Mouse (Mus musculus): ENCODE measurements around the gene Pds5b. TPM values are rescaled to one million over a fixed set of nuclear protein-coding genes. Genes with fewer than 3 reads are reported as not detected.

Pds5b gene
- polyA plus RNA-seq, 1 experiment from 2014 or later, result 32.1 TPM

- WGBS, result 89% methylated on average over 2 of the region's 2 CpGs
- H3K36me3 ChIP-seq (ENCODE audit: control insufficient read depth, insufficient read depth, low read length), result peaks cover 24% of the 10 kb centered on the region
- H3K27ac ChIP-seq (ENCODE audit: low read length), result no peak overlapping the region
- H3K4me2 ChIP-seq (ENCODE audit: low read depth, low read length), result no peak overlapping the region
- no peak overlapping the region for H3K9ac ChIP-seq (ENCODE audit: low read length)
- no peaks in the 10 kb centered on the region for H3K27me3 ChIP-seq (ENCODE audit: control insufficient read depth, insufficient read depth, low read depth, low read length)
- no peaks in the 10 kb centered on the region for H3K9me3 ChIP-seq (ENCODE audit: control insufficient read depth, low read length)
- no peak for ATAC-seq (ENCODE audit: low read depth)
- H3K4me1 ChIP-seq (replicated peaks; ENCODE audit: control insufficient read depth, insufficient read depth, low read length), result no peaks in the 10 kb centered on the region
- H3K4me3 ChIP-seq (ENCODE audit: low read length), result no peak overlapping the region
Measured at GRCm38 (mm10) chr5:150800056-150800455, 126.5 kb downstream of the Pds5b start.

- no peak overlapping the region for H3K4me3 ChIP-seq (ENCODE audit: low read length)
- WGBS, result 71% methylated on average over 13 of the region's 13 CpGs
- no peaks in the 10 kb centered on the region for H3K4me1 ChIP-seq (replicated peaks; ENCODE audit: control insufficient read depth, insufficient read depth, low read length)
- H3K9ac ChIP-seq (ENCODE audit: low read length), result no peak overlapping the region
- H3K27me3 ChIP-seq (ENCODE audit: control insufficient read depth, insufficient read depth, low read depth, low read length), result no peaks in the 10 kb centered on the region
- H3K36me3 ChIP-seq (ENCODE audit: control insufficient read depth, insufficient read depth, low read length), result no peaks in the 10 kb centered on the region
- no peak overlapping the region for H3K4me2 ChIP-seq (ENCODE audit: low read depth, low read length)
- ATAC-seq (ENCODE audit: low read depth), result no peak
- H3K9me3 ChIP-seq (ENCODE audit: control insufficient read depth, low read length), result no peaks in the 10 kb centered on the region
- no peak overlapping the region for H3K27ac ChIP-seq (ENCODE audit: low read length)
Measured at GRCm38 (mm10) chr5:150814111-150814990, 140.8 kb downstream of the Pds5b start.

GRCm38 (mm10) chr5:150815400-150815799 is 141.9 kb downstream of the Pds5b start:
- H3K9ac ChIP-seq (ENCODE audit: low read length), result no peak overlapping the region
- no peaks in the 10 kb centered on the region for H3K36me3 ChIP-seq (ENCODE audit: control insufficient read depth, insufficient read depth, low read length)
- no peak overlapping the region for H3K27ac ChIP-seq (ENCODE audit: low read length)
- H3K9me3 ChIP-seq (ENCODE audit: control insufficient read depth, low read length), result no peaks in the 10 kb centered on the region
- no peak overlapping the region for H3K4me3 ChIP-seq (ENCODE audit: low read length)
- no peak for ATAC-seq (ENCODE audit: low read depth)
- WGBS, result 83% methylated on average over 4 of the region's 4 CpGs
- no peak overlapping the region for H3K4me2 ChIP-seq (ENCODE audit: low read depth, low read length)
- no peaks in the 10 kb centered on the region for H3K27me3 ChIP-seq (ENCODE audit: control insufficient read depth, insufficient read depth, low read depth, low read length)
- no peaks in the 10 kb centered on the region for H3K4me1 ChIP-seq (replicated peaks; ENCODE audit: control insufficient read depth, insufficient read depth, low read length)

GRCm38 (mm10) chr5:150816775-150817174 is 143.2 kb downstream of the Pds5b start:
- Histone ChIP-seq H3K27me3 (ENCODE audit: control insufficient read depth, insufficient read depth, low read depth, low read length) (no peaks in the 10 kb centered on the region), H3K9me3 (ENCODE audit: control insufficient read depth, low read length) (no peaks in the 10 kb centered on the region), H3K9ac (ENCODE audit: low read length) (no peak overlapping the region), H3K4me2 (ENCODE audit: low read depth, low read length) (no peak overlapping the region), H3K4me1 (replicated peaks; ENCODE audit: control insufficient read depth, insufficient read depth, low read length) (no peaks in the 10 kb centered on the region), H3K36me3 (ENCODE audit: control insufficient read depth, insufficient read depth, low read length) (no peaks in the 10 kb centered on the region), H3K27ac (ENCODE audit: low read length) (no peak overlapping the region), H3K4me3 (ENCODE audit: low read length) (no peak overlapping the region)
- WGBS, result 90% methylated on average over 5 of the region's 5 CpGs
- ATAC-seq (ENCODE audit: low read depth), result no peak

- no peaks in the 10 kb centered on the region for H3K27me3 ChIP-seq (ENCODE audit: control insufficient read depth, insufficient read depth, low read depth, low read length)
- 0 out of 2 replicates have a peak, but pooled peaks cover 1% of the 10 kb centered on the region for H3K9me3 ChIP-seq (ENCODE audit: control insufficient read depth, low read length)
- H3K36me3 ChIP-seq (ENCODE audit: control insufficient read depth, insufficient read depth, low read length), result no peaks in the 10 kb centered on the region
- H3K4me3 ChIP-seq (ENCODE audit: low read length), result no peak overlapping the region
- no peak overlapping the region for H3K27ac ChIP-seq (ENCODE audit: low read length)
- no peaks in the 10 kb centered on the region for H3K4me1 ChIP-seq (replicated peaks; ENCODE audit: control insufficient read depth, insufficient read depth, low read length)
- ATAC-seq (ENCODE audit: low read depth), result no peak
- 60% methylated on average over 2 of the region's 2 CpGs for WGBS
- no peak overlapping the region for H3K4me2 ChIP-seq (ENCODE audit: low read depth, low read length)
- no peak overlapping the region for H3K9ac ChIP-seq (ENCODE audit: low read length)
Measured at GRCm38 (mm10) chr5:150818041-150818440, 144.5 kb downstream of the Pds5b start.

GRCm38 (mm10) chr5:150818886-150819285 is 145.3 kb downstream of the Pds5b start:
- H3K9me3 ChIP-seq (ENCODE audit: control insufficient read depth, low read length), result 0 out of 2 replicates have a peak, but pooled peaks cover 2% of the 10 kb centered on the region
- H3K4me3 ChIP-seq (ENCODE audit: low read length), result no peak overlapping the region
- no peaks in the 10 kb centered on the region for H3K27me3 ChIP-seq (ENCODE audit: control insufficient read depth, insufficient read depth, low read depth, low read length)
- H3K9ac ChIP-seq (ENCODE audit: low read length), result no peak overlapping the region
- WGBS, result 68% methylated on average over 4 of the region's 4 CpGs
- H3K36me3 ChIP-seq (ENCODE audit: control insufficient read depth, insufficient read depth, low read length), result no peaks in the 10 kb centered on the region
- no peak overlapping the region for H3K4me2 ChIP-seq (ENCODE audit: low read depth, low read length)
- ATAC-seq (ENCODE audit: low read depth), result no peak
- H3K27ac ChIP-seq (ENCODE audit: low read length), result no peak overlapping the region
- H3K4me1 ChIP-seq (replicated peaks; ENCODE audit: control insufficient read depth, insufficient read depth, low read length), result no peaks in the 10 kb centered on the region

GRCm38 (mm10) chr5:150819520-150819919 is 146.0 kb downstream of the Pds5b start:
- no peak overlapping the region for H3K4me3 ChIP-seq (ENCODE audit: low read length)
- 76% methylated on average over 5 of the region's 5 CpGs for WGBS
- H3K9me3 ChIP-seq (ENCODE audit: control insufficient read depth, low read length), result 0 out of 2 replicates have a peak, but pooled peaks cover 2% of the 10 kb centered on the region

GRCm38 (mm10) chr5:150821152-150821551 is 147.6 kb downstream of the Pds5b start:
- no peak overlapping the region for H3K4me3 ChIP-seq (ENCODE audit: low read length)
- 0 out of 2 replicates have a peak, but pooled peaks cover 2% of the 10 kb centered on the region for H3K9me3 ChIP-seq (ENCODE audit: control insufficient read depth, low read length)
- H3K4me1 ChIP-seq (replicated peaks; ENCODE audit: control insufficient read depth, insufficient read depth, low read length), result no peaks in the 10 kb centered on the region
- H3K36me3 ChIP-seq (ENCODE audit: control insufficient read depth, insufficient read depth, low read length), result no peaks in the 10 kb centered on the region
- 74% methylated on average over 4 of the region's 4 CpGs for WGBS
- no peak overlapping the region for H3K9ac ChIP-seq (ENCODE audit: low read length)
- no peak overlapping the region for H3K27ac ChIP-seq (ENCODE audit: low read length)
- H3K27me3 ChIP-seq (ENCODE audit: control insufficient read depth, insufficient read depth, low read depth, low read length), result no peaks in the 10 kb centered on the region
- H3K4me2 ChIP-seq (ENCODE audit: low read depth, low read length), result no peak overlapping the region
- no peak for ATAC-seq (ENCODE audit: low read depth)

More at GRCm38 (mm10) chr5:150819520-150819919, 146.0 kb downstream of the Pds5b start:
- H3K27me3 ChIP-seq (ENCODE audit: control insufficient read depth, insufficient read depth, low read depth, low read length), result no peaks in the 10 kb centered on the region
- H3K27ac ChIP-seq (ENCODE audit: low read length), result no peak overlapping the region
- H3K9ac ChIP-seq (ENCODE audit: low read length), result no peak overlapping the region
- ATAC-seq (ENCODE audit: low read depth), result no peak
- H3K36me3 ChIP-seq (ENCODE audit: control insufficient read depth, insufficient read depth, low read length), result no peaks in the 10 kb centered on the region
- no peaks in the 10 kb centered on the region for H3K4me1 ChIP-seq (replicated peaks; ENCODE audit: control insufficient read depth, insufficient read depth, low read length)
- no peak overlapping the region for H3K4me2 ChIP-seq (ENCODE audit: low read depth, low read length)

GRCm38 (mm10) chr5:150822781-150823180 is 149.2 kb downstream of the Pds5b start:
- WGBS, result 82% methylated on average over 6 of the region's 6 CpGs
- Histone ChIP-seq H3K9me3 (ENCODE audit: control insufficient read depth, low read length) (0 out of 2 replicates have a peak, but pooled peaks cover 2% of the 10 kb centered on the region), H3K9ac (ENCODE audit: low read length) (no peak overlapping the region), H3K4me3 (ENCODE audit: low read length) (no peak overlapping the region), H3K4me1 (replicated peaks; ENCODE audit: control insufficient read depth, insufficient read depth, low read length) (no peaks in the 10 kb centered on the region), H3K27me3 (ENCODE audit: control insufficient read depth, insufficient read depth, low read depth, low read length) (no peaks in the 10 kb centered on the region), H3K27ac (ENCODE audit: low read length) (no peak overlapping the region), H3K36me3 (ENCODE audit: control insufficient read depth, insufficient read depth, low read length) (no peaks in the 10 kb centered on the region), H3K4me2 (ENCODE audit: low read depth, low read length) (no peak overlapping the region)
- no peak for ATAC-seq (ENCODE audit: low read depth)

Measured in lung, embryonic 16.5 days (tissue).